Mouse (Mus musculus) bone marrow macrophage, adult 2 months (primary cell): Measurements from ENCODE around the gene Ndufb3.

Experiments used
- CTCF ChIP-seq: IDR thresholded peaks from 2 replicates; pipeline ENCODE4 v1.5.1; 2012; ENCODE audit warnings: low read depth, mild to moderate bottlenecking, low read length, moderate library complexity
- POLR2A ChIP-seq: IDR thresholded peaks from 2 replicates; pipeline ENCODE4 v1.6.1; 2012; ENCODE audit warnings: mild to moderate bottlenecking, low read depth, low read length, borderline replicate concordance

- TF ChIP-seq CTCF, result no peak
- TF ChIP-seq POLR2A, result no peak
Observed at GRCm38 (mm10) chr1:58568456-58569130, 17.6 kb upstream of the Ndufb3 start.
